Mouse (Mus musculus) liver, embryonic 11.5 days (tissue): ENCODE measurements around the gene Shb. TPM values are rescaled to one million over a fixed set of nuclear protein-coding genes. Genes with fewer than 3 reads are reported as not detected.
A peak's percentile ranks its signal among the peaks of the same experiment; 100 is the strongest.

Experiments used
- ATAC-seq: fragments of 200-750 bp; cut with Nextera tagmentation; replicated peaks from 2 replicates; pipeline ENCODE4 v1.8.0; 2017; ENCODE audit warnings: moderate number of reproducible peaks, mild to moderate bottlenecking, moderate TSS enrichment, moderate library complexity; ENCODE audit not compliant: low FRiP score
- DNase-seq: peaks from one replicate; pipeline ENCODE4 v3.0.0-alpha.2; 2017; ENCODE audit warnings: low spot score
- H3K27ac ChIP-seq: fragments of 300-500 bp; sonication (generic); 2 replicates; pipeline ENCODE4 v1.5.1; 2014; ENCODE audit warnings: mild to moderate bottlenecking, low read depth, low read length, control low read depth
- H3K27me3 ChIP-seq: fragments of 300-500 bp; sonication (generic); replicated peaks from 2 replicates; pipeline ENCODE4 v1.6.1; 2014; ENCODE audit warnings: low read length, mixed read lengths; ENCODE audit not compliant: control insufficient read depth, insufficient read depth
- H3K36me3 ChIP-seq: fragments of 300-500 bp; sonication (generic); 2 replicates; pipeline ENCODE4 v1.6.1; 2014; ENCODE audit warnings: mild to moderate bottlenecking, low read length, moderate library complexity, mixed read lengths; ENCODE audit not compliant: control insufficient read depth, insufficient read depth
- H3K4me1 ChIP-seq: fragments of 300-500 bp; sonication (generic); replicated peaks from 2 replicates; pipeline ENCODE4 v1.6.1; 2014; ENCODE audit warnings: low read length, mixed read lengths; ENCODE audit not compliant: control insufficient read depth, insufficient read depth
- H3K4me2 ChIP-seq: fragments of 300-500 bp; sonication (generic); 2 replicates; pipeline ENCODE4 v1.6.1; 2014; ENCODE audit warnings: mild to moderate bottlenecking, control low read depth, moderate library complexity
- H3K4me3 ChIP-seq: fragments of 300-500 bp; sonication (generic); 2 replicates; pipeline ENCODE4 v1.5.1; 2014; ENCODE audit warnings: low read depth, low read length, control low read depth
- H3K9ac ChIP-seq: fragments of 300-500 bp; sonication (generic); 2 replicates; pipeline ENCODE4 v1.6.1; 2014; ENCODE audit warnings: low read depth, low read length, control low read depth
- H3K9me3 ChIP-seq: fragments of 300-500 bp; sonication (generic); 2 replicates; pipeline ENCODE4 v1.6.1; 2016; ENCODE audit warnings: low read length, inconsistent platforms, mixed read lengths; ENCODE audit not compliant: control insufficient read depth
- WGBS: fragments of 180-500 bp; shearing (Covaris S2); extraction: QIAGEN DNeasy Blood & Tissue Kit; methylation state at CpG from one replicate; pipeline ENCODE4 v1.1.7; 2014; 5-methylcytosine and 5-hydroxymethylcytosine counted together
- polyA plus RNA-seq: library from polyadenylated mRNA; unstranded; fragments of >200 nt; fragmentation: Nextera tagmentation; extraction: Ambion mirVana; gene quantifications from 2 replicates; pipeline ENCODE4 v1.2.1, GENCODE M21; 2014

The Shb gene
- polyA plus RNA-seq, 1 experiment from 2014 or later, result 6.1 TPM

DNA sequence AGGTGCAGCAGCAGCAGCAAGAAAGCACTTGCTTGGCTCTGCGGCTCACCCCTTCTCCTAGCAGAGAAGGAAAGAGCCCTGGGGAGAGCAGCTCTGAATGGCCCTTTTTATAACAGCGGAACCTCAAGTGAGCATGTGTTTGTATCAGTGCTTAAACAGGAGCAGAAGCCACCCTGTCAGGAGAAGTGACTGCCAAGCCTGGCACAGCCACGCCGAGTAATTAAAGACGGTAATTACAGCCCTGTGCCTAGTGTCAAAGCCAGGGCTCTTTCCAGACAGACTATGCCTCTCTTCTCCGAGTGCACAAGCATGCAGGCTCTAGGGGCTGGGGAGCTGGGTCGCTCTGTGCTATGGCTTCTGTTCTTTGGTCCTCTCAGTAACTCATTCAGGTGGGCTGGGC, 54.1 kb downstream of the Shb start:
- Histone ChIP-seq H3K4me1 (peaks cover 51% of the 10 kb centered on the region), H3K36me3 (no peaks in the 10 kb centered on the region), H3K9ac (no peak overlapping the region), H3K27me3 (no peaks in the 10 kb centered on the region), H3K27ac (no peak overlapping the region), H3K9me3 (no peaks in the 10 kb centered on the region), H3K4me3 (no peak overlapping the region), H3K4me2 (no peak overlapping the region)
- ATAC-seq (no peak), DNase-seq (no peak)
- WGBS, result 81% methylated on average over 7 of the region's 7 CpGs

DNA sequence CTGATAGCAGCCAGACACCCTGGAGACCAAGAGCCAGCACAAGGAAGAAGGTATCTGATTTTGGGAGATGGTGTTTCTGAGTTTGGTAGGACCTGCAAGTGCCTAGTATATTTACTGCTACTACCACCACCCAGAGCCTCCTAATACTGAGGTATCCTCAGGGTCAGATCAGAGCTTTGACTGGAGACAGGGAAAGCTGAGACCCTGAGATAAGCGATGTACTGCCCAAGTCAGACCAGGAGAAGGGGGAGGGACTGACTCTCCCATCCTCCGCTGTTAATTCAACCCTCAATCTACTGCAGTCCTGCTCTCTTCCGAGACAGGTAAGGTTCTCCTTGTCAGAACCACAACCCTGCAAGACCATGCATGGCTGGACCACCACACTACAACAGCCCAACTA, 55.2 kb downstream of the Shb start:
- Histone ChIP-seq H3K27ac (no peak overlapping the region), H3K4me1 (peaks cover 49% of the 10 kb centered on the region), H3K9me3 (no peaks in the 10 kb centered on the region), H3K36me3 (no peaks in the 10 kb centered on the region), H3K27me3 (no peaks in the 10 kb centered on the region), H3K9ac (no peak overlapping the region), H3K4me2 (peak overlapping the region; percentile 19; the same call in 1 of the 2 replicates), H3K4me3 (no peak overlapping the region)
- ATAC-seq (peak; percentile 67), DNase-seq (no peak)
- WGBS, result 37% methylated on average over 3 of the region's 3 CpGs

DNA sequence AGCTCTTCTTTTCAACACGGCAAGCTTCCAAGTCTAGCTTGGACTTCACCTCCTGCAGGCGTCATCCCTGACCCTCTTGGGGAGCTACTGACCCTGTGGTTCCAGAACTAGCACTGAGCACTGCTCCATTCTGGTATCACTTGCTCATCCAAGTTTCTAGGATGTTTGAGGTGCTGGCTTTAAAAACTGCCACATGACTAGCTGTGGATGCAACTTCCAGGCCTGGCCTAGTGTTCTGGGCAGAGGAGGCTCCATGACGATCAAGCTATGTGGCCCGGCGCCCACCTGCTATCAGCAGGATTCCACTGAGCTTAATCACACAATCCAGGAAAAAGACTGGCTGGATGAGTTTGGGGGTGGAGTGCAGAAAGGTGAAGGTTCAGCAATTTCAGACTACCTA, 57.4 kb downstream of the Shb start:
- Histone ChIP-seq H3K27ac (no peak overlapping the region), H3K4me1 (peaks cover 40% of the 10 kb centered on the region), H3K4me3 (no peak overlapping the region), H3K9ac (no peak overlapping the region), H3K9me3 (no peaks in the 10 kb centered on the region), H3K4me2 (no peak overlapping the region), H3K27me3 (no peaks in the 10 kb centered on the region), H3K36me3 (no peaks in the 10 kb centered on the region)
- no peak for DNase-seq
- ATAC-seq, result no peak
- 76% methylated on average over 5 of the region's 5 CpGs for WGBS

DNA sequence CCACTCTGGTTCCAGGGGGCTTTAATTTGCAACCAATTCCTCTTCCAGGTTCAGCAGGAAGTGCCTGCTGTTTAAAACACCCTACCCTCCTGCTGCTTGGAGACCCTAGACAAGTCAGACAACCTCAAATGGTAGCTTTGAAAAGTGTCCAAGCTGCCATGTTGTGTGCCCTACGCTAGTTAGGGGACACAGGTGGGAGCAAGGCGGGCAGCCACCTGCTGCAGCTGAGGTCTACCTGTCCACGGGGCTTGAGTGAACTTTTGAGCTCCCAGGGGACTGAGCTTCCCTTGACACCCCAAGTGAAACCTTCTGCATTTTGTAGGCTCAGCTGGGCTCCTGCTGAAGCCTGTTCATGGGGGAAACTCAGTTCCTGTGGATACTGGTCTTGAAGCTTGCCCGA, 58.1 kb downstream of the Shb start:
- Histone ChIP-seq H3K4me1 (peaks cover 40% of the 10 kb centered on the region), H3K4me3 (no peak overlapping the region), H3K36me3 (no peaks in the 10 kb centered on the region), H3K9me3 (no peaks in the 10 kb centered on the region), H3K27me3 (no peaks in the 10 kb centered on the region), H3K9ac (no peak overlapping the region), H3K4me2 (no peak overlapping the region), H3K27ac (no peak overlapping the region)
- no peak for ATAC-seq
- no peak for DNase-seq
- WGBS, result 89% methylated on average over 4 of the region's 4 CpGs

DNA sequence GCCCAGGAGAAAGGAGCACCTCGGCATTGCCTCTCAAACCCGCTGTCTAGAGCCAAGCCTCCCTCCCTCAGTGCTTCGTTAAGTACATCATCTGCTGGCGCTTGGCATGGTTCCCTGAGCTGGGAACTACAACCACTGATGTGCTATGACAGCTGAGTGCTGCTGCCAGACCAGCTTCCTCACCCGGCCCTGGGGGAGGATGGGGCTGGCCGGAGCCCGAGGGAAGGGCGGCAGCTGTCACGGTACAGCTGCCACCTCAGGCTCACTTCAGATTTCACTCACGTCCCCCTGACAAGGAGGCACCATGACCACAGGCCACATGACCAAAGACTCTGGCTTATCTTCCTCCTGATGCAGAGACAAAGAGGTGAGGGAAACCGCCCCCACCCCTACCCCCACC, 59.1 kb downstream of the Shb start:
- WGBS, result 34% methylated on average over 11 of the region's 11 CpGs
- Histone ChIP-seq H3K4me3 (no peak overlapping the region), H3K9me3 (no peaks in the 10 kb centered on the region), H3K4me1 (peaks cover 45% of the 10 kb centered on the region), H3K27ac (no peak overlapping the region), H3K36me3 (no peaks in the 10 kb centered on the region), H3K27me3 (no peaks in the 10 kb centered on the region), H3K4me2 (no peak overlapping the region), H3K9ac (no peak overlapping the region)
- DNase-seq (no peak), ATAC-seq (no peak)

DNA sequence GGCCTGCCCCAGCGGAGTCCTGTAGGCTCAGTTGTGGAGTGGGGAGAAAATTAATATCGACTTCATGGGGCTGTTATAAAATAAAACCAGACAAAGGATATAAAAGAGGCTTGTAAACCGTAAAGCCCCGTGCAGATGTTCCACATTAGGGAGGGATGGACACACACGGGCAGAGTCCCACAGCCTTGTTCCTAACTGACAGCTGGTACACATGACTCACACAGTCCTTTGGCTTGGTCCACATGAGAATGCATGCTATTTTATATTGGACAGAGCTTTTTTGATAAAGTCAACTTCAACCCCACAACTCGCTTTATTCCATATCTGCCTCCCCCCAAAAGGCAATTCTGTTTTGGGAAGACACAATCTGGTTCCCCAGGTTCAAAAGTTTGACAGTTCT, 59.6 kb downstream of the Shb start:
- ATAC-seq (no peak), DNase-seq (no peak)
- Histone ChIP-seq H3K27me3 (no peaks in the 10 kb centered on the region), H3K9ac (no peak overlapping the region), H3K4me1 (peaks cover 45% of the 10 kb centered on the region), H3K4me3 (no peak overlapping the region), H3K27ac (no peak overlapping the region), H3K36me3 (no peaks in the 10 kb centered on the region), H3K4me2 (no peak overlapping the region), H3K9me3 (no peaks in the 10 kb centered on the region)
- 80% methylated on average over 6 of the region's 6 CpGs for WGBS

DNA sequence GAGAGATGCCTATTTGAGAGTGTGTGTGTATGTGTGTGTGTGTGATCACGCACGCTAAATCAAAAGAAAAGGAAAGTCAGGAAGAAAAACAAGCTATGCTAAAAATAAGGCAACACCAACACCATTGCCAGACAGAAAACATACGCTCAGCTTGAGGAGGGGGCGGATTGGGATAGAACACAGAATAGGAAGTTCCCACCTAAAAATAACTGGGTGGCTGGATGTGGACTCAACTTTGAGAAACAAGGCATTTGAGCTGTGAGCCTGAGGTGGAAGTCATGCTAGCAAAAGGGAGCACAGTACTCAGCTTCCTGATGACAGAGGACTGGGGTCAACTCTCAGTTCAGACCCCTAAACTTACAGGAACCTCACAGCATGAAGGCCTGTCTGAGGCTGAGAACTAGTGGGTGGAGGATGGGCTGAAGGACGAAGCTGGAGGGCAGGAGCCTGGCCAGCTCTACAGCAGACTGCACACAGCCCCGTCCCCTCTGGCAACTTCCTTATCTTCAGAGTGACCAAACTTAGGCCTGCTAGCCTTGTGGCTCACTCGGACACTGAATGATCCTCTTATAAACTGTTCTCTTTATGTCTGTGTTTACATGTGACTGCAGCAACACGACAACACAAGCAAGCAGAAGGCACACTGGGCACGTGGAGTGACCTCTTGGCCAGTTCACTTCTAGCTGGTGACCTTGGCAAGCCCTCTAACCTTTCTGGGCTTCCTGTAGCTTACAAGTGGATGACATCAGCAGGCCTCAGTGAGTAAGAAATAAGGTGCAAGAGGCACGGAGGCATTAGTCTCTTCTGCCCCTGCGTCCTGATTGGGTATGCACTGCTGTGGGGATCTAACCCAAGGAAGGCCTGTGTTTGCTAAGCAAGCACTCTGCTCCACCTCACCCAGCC, 60.4 kb downstream of the Shb start:
- Histone ChIP-seq H3K27ac (0 out of 2 replicates have a peak overlapping the region, but pooled peaks have one; percentile 39), H3K4me3 (no peak overlapping the region), H3K27me3 (no peaks in the 10 kb centered on the region), H3K9me3 (no peaks in the 10 kb centered on the region), H3K4me2 (no peak overlapping the region), H3K36me3 (no peaks in the 10 kb centered on the region), H3K9ac (peak overlapping the region; percentile 4; the same call in 1 of the 2 replicates), H3K4me1 (peaks cover 41% of the 10 kb centered on the region)
- ATAC-seq, result no peak
- no peak for DNase-seq
- 58% methylated on average over 11 of the region's 11 CpGs for WGBS

DNA sequence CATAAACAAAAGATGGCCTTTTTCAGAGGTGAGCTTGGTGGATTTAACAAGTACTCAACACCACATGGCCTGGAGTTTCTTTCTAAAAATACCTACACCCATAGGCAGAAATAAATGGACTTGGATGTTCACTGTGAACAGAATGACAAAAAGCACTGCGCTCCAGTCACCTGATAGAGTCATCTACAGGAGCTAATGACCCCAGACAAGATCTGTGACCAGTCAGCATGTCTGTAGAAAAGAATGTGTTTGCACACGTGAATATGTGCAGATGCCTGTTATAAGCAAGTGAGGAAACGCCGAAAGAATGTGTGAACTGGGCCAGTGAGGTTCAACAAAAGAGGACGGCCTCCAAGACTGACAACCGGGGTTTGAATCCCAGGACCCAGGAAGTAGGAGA, 63.2 kb downstream of the Shb start:
- Histone ChIP-seq H3K4me1 (peaks cover 37% of the 10 kb centered on the region), H3K36me3 (peaks cover 3% of the 10 kb centered on the region; the same call in 1 of the 2 replicates), H3K9me3 (no peaks in the 10 kb centered on the region), H3K27ac (no peak overlapping the region), H3K4me2 (no peak overlapping the region), H3K9ac (no peak overlapping the region), H3K4me3 (no peak overlapping the region), H3K27me3 (no peaks in the 10 kb centered on the region)
- ATAC-seq (no peak), DNase-seq (no peak)
- 68% methylated on average over 6 of the region's 6 CpGs for WGBS

DNA sequence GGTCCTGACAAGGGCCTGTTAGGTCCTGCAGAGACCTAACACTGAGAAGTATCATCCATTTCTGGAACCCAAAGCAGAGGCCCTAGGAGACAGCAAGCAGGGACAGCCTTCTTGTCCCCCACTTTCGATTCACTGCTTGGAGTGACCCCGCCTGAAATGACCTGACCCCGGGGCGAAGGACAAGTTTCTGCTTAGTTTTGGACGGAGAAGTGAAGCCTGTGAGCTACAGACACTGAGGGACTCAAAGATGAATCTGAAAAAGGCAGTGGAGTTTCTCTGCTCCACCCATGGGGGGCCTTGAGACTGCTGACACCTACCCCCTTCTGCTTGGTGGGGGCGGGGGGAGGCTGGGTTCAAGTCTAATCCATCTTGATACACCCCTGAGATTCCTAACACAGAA, 63.8 kb downstream of the Shb start:
- ATAC-seq (no peak), DNase-seq (no peak)
- no peak overlapping the region for H3K4me3 ChIP-seq
- no peak overlapping the region for H3K4me2 ChIP-seq
- H3K4me1 ChIP-seq, result peaks cover 32% of the 10 kb centered on the region
- WGBS, result 78% methylated on average over 6 of the region's 6 CpGs
- peaks cover 3% of the 10 kb centered on the region; the same call in 1 of the 2 replicates for H3K36me3 ChIP-seq
- H3K9ac ChIP-seq, result no peak overlapping the region
- H3K27me3 ChIP-seq, result no peaks in the 10 kb centered on the region
- no peaks in the 10 kb centered on the region for H3K9me3 ChIP-seq
- H3K27ac ChIP-seq, result no peak overlapping the region
